Mouse (Mus musculus) lung, adult 2 months (tissue): Measurements from ENCODE around the gene Tor2a. TPM values are rescaled to one million over a fixed set of nuclear protein-coding genes. Genes with fewer than 3 reads are reported as not detected.

Experiments used
- DNase-seq: peaks from one replicate; pipeline ENCODE4 v3.0.0; 2022
- H3K4me1 ChIP-seq: fragments of 200-500 bp; 2 replicates; pipeline ENCODE4 v1.6.1; 2011; ENCODE audit warnings: low read length; ENCODE audit not compliant: control insufficient read depth, insufficient read depth
- H3K4me3 ChIP-seq: fragments of 200-500 bp; replicated peaks from 2 replicates; pipeline ENCODE3; 2011; ENCODE audit warnings: low read depth, mild to moderate bottlenecking, control low read depth, low read length; ENCODE audit errors: extremely low read depth
- CTCF ChIP-seq: fragments of 200-500 bp; IDR thresholded peaks from 2 replicates; pipeline ENCODE4 v1.5.1; 2011; ENCODE audit warnings: mild to moderate bottlenecking, low read length, control low read depth; ENCODE audit not compliant: insufficient read depth
- POLR2A ChIP-seq: fragments of 200-500 bp; IDR thresholded peaks from 2 replicates; pipeline ENCODE4 v1.6.1; 2011; ENCODE audit warnings: low read depth, mild to moderate bottlenecking, control low read depth, low read length, borderline replicate concordance; ENCODE audit errors: extremely low read depth
- WGBS: fragments of 180-500 bp; shearing (Covaris S2); methylation state at CpG from one replicate; pipeline ENCODE4 v1.1.7; 2018; 5-methylcytosine and 5-hydroxymethylcytosine counted together
- polyA plus RNA-seq: library from polyadenylated mRNA; depleted of rRNA; stranded (reverse); fragments of >200 nt; gene quantifications from 2 replicates; pipeline ENCODE4 v1.2.3, GENCODE M21; 2012

The Tor2a gene
- polyA plus RNA-seq, 1 experiment, result 67.8 TPM

- peak overlapping the region; percentile 72 for H3K4me3 ChIP-seq
- 2% methylated on average over 16 of the region's 16 CpGs for WGBS
- peak; percentile 91 for DNase-seq
- H3K4me1 ChIP-seq, result peaks cover 11% of the 10 kb centered on the region
- TF ChIP-seq POLR2A (peak; percentile 99), CTCF (no peak)
These were observed 29.6 kb upstream of the Tor2a start for GRCm38 (mm10) chr2:32727435-32727834.

GRCm38 (mm10) chr2:32728463-32728862 lies 28.6 kb upstream of the Tor2a start:
- Histone ChIP-seq H3K4me1 (peaks cover 14% of the 10 kb centered on the region), H3K4me3 (peak overlapping the region; percentile 65)
- TF ChIP-seq POLR2A, result peak; percentile 66; the same call in 1 of the 2 replicates
- no peak for TF ChIP-seq CTCF
- no peak for DNase-seq
- WGBS, result 26% methylated on average over 7 of the region's 7 CpGs

- no peak for DNase-seq
- no peak for TF ChIP-seq CTCF
- TF ChIP-seq POLR2A, result no peak
- Histone ChIP-seq H3K4me1 (peaks cover 19% of the 10 kb centered on the region), H3K4me3 (peak overlapping the region; percentile 36)
- WGBS, result 48% methylated on average over 4 of the region's 4 CpGs
These were observed 27.5 kb upstream of the Tor2a start for GRCm38 (mm10) chr2:32729547-32729946.

- H3K4me1 ChIP-seq, result peaks cover 25% of the 10 kb centered on the region
- TF ChIP-seq CTCF (no peak), POLR2A (no peak)
- 21% methylated on average over 11 of the region's 11 CpGs for WGBS
- no peak for DNase-seq
- peak overlapping the region; percentile 13 for H3K4me3 ChIP-seq
These were observed 26.2 kb upstream of the Tor2a start for GRCm38 (mm10) chr2:32730854-32731253.

- H3K4me1 ChIP-seq, result peaks cover 30% of the 10 kb centered on the region
- DNase-seq, result no peak
- WGBS, result 45% methylated on average over 4 of the region's 4 CpGs
- H3K4me3 ChIP-seq, result no peak overlapping the region
- peak; percentile 14; the same call in 1 of the 2 replicates for TF ChIP-seq POLR2A
- no peak for TF ChIP-seq CTCF
These were observed 25.1 kb upstream of the Tor2a start for GRCm38 (mm10) chr2:32731911-32732310.

GRCm38 (mm10) chr2:32732695-32733094 lies 24.3 kb upstream of the Tor2a start:
- H3K4me3 ChIP-seq, result no peak overlapping the region
- H3K4me1 ChIP-seq, result peaks cover 32% of the 10 kb centered on the region
- no peak for TF ChIP-seq POLR2A
- TF ChIP-seq CTCF, result no peak
- 52% methylated on average over 6 of the region's 6 CpGs for WGBS
- DNase-seq, result no peak

GRCm38 (mm10) chr2:32734480-32734879 lies 22.6 kb upstream of the Tor2a start:
- 32% methylated on average over 4 of the region's 4 CpGs for whole genome bisulfite sequencing
- no peak for DNase-seq

GRCm38 (mm10) chr2:32734933-32735332 lies 22.1 kb upstream of the Tor2a start:
- TF ChIP-seq POLR2A (no peak; the same call in 1 of the 2 replicates), CTCF (no peak)
- H3K4me1 ChIP-seq, result peaks cover 36% of the 10 kb centered on the region
- peak; percentile 49 for DNase-seq
- 38% methylated on average over 4 of the region's 4 CpGs for WGBS
- no peak overlapping the region for H3K4me3 ChIP-seq

More at GRCm38 (mm10) chr2:32734480-32734879, 22.6 kb upstream of the Tor2a start:
- Histone ChIP-seq H3K4me3 (no peak overlapping the region), H3K4me1 (peaks cover 32% of the 10 kb centered on the region)
- no peak for TF ChIP-seq CTCF
- no peak; the same call in 1 of the 2 replicates for TF ChIP-seq POLR2A

- Histone ChIP-seq H3K4me3 (no peak overlapping the region), H3K4me1 (peaks cover 32% of the 10 kb centered on the region)
- DNase-seq, result no peak
- TF ChIP-seq CTCF (no peak), POLR2A (0 out of 2 replicates have a peak, but pooled peaks have one; percentile 5)
- WGBS, result 40% methylated on average over 3 of the region's 3 CpGs
These were observed 20.7 kb upstream of the Tor2a start for GRCm38 (mm10) chr2:32736306-32736829.

- no peak for TF ChIP-seq POLR2A
- no peak for TF ChIP-seq CTCF
- Histone ChIP-seq H3K4me3 (no peak overlapping the region), H3K4me1 (peaks cover 36% of the 10 kb centered on the region)
- no peak for DNase-seq
- WGBS, result 38% methylated on average over 6 of the region's 6 CpGs
These were observed 20.0 kb upstream of the Tor2a start for GRCm38 (mm10) chr2:32737008-32737407.
